Mouse (Mus musculus) B cell, adult 2 months (primary cell): Measurements from ENCODE around the gene Palld.

Source experiments
- DNase-seq, 2 experiments: peaks; one replicate each; pipeline ENCODE4 v3.0.0; 2022

Palld gene

DNA sequence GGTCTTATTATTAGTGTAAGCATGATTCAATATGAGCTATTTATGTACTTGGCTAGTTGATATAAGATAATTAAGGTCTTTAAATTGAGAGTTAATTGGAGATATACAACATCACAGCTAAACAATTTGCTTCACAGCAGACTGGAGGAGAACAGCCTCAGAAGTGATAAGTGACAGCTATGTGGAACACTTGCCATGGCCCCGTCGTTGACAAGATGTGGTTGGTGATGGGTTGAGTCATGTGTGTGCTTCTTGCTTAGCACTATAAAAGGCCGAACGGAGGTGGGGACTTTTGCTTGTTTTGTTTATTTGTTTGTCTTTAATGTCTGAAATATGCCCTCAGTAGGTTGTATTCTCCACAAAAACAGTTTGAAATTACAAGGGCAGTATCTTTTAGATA is 51.2 kb downstream of the Palld start:
- DNase-seq, result no peak

DNA sequence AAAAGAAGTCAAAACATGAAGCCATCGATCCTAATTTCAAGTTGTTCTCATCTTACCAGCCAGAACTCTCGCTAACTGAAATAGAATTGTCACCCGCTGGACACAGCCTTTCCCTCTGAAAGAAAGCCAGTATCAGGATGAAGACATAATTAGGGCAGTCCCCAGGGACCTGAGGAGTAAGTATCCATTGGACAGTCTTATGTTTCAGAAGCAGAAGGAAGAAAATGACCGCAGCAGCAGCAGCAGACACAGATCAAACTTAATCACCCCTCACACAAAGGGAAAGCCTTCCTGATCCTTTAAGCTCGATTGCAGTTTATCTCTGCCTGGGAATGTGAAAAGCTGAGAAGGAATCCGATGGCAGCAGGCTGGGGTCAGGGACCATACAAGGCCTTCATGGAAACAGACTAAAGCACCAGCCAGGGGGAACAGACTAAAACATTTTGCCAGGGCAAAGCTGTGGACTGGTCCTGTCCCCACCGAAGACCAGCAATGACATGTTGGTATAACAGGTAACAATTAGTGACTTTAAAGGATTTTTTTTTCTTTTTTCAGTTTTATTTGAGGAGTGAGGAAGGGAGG is 53.8 kb downstream of the Palld start:
- no peak for DNase-seq

DNA sequence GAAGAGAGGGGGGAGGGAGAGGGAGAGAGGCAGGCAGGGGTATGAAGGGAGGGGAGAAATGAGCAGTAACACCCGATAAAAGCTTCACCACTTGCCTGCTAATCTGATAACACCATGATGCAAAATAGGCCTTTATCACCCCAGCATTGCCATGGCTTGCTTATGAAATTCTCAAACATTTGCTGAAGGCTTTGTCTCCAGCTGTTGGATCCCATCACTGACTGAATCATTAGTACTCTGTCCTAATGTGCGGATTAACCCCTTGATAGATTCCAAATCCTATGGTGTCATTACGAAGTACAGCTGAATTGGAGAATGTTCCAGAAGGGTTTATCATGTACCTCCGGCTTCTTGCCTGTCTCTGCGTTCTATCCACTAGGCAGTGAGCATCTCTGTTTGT is 55.0 kb downstream of the Palld start:
- DNase-seq, result no peak

DNA sequence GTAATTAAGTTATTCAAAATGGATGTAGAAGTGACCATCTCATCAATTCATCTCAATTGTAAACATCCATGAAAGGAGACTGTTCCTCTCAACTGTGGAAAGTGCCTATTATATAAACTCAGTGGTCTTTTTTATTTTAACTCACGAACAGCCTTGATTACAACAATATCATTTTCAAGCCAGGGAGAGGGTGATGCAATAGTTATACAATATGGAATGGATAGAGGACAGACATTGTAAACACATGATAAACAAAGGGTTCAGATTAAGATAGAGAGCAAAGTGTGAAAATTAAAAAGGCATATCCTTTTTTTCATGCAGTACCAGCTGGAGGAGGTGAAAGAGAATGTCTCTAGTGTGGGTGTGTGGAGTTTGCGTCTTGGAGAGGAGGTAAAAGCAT is 57.5 kb downstream of the Palld start:
- DNase-seq, result no peak

DNA sequence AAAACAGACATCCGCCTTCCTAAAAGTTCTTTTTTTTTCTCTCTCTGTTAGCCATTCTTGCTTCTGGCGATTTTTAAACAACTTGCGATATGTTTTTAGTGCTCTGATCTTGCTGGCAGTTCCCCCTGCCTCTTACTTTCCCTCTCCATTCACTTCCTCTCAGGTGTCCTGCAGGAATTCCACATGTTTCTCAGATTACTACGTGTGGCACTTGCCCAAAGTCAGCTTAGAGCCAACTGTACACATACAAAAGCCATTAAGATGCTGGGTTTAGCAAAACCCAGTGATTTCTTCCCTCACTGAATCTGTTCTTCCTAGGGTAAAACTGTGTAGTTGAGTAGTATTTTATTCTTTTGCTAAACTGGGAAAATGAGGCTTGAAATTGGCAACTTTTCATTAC is 57.9 kb downstream of the Palld start:
- DNase-seq, result no peak

DNA sequence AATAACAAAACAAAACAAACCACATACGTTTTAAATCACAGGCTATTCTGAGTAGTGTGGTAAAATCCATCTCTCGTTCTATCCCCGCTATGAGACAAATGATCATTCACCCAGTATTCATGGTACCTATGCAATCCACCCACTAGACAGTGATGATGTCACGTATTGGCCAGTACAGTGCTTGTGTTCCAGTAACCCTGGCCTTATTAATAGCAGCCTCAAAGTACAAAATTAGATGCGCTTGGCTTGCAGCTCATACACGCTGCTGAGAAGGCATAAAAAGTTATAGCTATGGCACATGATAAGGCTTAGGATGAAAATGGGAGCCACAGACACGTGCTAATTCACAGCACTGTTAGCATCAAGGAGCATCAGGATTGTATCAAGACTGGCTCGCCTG is 58.7 kb downstream of the Palld start:
- DNase-seq, result no peak

DNA sequence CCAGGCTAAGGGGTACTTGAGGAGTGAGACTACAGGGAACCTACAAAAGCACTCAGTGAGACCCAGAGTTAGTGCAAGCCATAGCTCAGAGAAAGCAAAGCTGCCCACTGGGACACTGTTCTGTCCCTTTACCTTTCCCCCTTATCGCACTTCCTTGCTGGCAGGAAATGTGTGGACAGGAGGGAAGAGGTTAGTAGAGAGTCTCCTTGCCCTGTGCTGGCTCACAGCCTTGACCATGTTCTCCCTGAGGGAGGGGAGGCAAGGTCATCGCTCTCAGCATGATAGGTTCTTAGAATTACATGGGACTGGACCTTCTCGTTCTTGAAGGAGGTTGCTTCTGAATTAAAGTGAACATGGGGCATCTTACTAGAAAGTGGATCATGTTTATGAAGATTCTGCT is 69.3 kb downstream of the Palld start:
- no peak for DNase-seq

DNA sequence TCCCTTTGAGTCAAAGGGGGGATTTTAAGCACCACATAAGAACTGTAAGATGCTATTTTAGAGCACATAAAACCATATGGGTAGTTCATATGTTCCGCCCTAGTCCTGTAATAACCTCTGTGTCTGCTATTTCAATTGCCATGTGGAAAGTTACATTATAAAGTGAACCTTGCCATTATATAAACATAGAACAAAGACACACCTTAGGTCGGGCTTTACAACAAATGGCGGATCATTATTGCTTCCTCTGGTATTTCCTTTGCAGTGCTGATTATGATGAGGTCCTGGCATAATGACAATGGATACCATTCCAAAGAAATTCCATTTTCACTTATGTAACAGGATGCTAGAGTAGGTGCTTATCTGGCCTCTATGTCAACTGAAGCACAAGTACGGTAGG is 70.5 kb downstream of the Palld start:
- DNase-seq, result no peak

DNA sequence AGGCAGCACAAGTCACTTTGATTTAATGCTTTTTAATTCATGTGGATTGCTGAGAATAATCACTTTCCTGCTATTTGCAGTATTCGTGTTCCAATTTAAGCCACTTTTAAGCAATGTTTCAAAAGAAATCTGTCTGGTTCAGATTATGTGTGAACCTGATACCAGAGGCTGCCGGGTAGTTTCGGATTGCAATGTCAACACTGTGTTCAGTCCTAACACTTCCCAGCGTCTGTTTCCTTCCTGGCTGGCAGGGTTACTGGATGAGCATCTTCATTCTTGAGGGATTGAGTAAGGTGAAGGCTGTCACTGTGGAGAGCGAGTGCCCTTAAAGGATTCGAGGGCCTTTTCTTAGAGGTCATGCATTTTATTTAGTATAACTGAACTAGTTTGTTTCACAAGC is 71.7 kb downstream of the Palld start:
- DNase-seq, result no peak

DNA sequence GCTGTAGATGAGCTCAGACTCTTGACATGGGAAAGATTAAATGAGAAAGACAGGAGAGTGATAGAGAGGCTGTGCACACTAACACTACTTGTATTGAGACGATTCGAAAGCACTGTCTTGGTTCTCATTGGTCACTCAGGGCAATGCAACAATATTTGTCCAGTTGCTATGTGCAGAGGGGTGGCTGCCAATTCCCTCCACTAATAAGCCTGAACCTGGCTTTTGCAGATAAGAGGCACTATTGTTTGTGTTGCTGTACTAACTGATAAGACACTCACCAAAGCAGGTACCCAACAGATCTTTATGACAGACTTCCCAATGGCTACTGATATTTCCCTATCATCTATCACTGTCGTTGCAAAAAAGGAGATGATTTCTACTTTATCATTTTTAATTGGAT is 77.9 kb downstream of the Palld start:
- no peak for DNase-seq

DNA sequence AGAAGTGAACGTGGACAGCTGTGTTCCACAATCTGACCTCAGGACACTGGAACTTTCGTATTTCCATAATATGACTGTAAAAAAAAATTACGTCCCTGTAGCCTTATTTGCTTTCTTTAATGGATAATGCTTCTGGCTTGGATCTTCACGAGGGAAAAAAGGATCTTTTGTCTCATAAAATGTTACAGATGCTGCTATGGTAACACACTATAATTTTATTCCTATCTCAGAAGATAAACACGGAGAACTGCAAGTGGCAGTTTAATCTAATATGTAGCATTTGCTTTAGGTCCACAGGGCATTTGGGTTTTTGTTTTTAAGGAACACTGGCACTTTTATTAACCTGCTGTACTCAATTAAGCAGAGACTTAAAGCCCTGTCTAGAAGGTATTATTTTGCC is 79.3 kb downstream of the Palld start:
- DNase-seq, result no peak

DNA sequence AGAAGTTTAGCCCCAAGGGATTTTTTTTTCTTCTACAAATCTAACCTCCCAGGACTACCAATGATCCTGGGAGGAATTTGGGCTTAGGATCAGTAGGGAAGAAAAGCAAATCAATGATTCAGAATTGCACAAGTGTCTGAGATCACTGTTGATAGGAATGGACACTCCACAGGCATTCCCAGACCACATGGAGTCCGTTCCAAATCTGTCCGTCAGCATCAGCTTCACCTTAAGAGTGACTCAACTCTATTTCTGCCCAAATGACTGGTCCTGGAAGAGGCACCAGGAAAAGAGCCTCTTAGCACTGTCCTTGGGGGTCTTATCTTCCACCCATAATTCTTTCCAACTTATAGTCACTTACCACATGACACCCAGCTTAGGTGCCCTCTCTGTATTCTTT is 98.7 kb downstream of the Palld start:
- DNase-seq, result no peak

DNA sequence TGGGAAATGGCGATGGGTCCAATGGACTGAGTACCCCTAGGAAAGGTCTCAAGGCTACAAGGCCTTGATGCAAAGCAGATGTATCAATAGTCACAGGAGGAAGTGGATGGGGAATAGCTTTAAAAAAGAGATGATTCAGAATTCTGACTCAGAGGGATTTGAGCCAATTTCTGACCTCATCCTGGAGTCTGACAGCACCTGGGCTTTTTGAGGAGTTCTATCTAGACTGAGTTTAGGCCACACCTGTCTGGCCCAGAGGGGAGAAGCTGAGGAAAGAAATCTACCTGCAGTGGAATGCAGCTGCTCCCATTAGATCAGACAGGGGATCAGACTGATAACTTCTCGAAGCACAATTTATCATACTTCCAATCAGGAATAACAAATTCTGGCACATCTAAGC is 99.7 kb downstream of the Palld start:
- DNase-seq, result no peak

DNA sequence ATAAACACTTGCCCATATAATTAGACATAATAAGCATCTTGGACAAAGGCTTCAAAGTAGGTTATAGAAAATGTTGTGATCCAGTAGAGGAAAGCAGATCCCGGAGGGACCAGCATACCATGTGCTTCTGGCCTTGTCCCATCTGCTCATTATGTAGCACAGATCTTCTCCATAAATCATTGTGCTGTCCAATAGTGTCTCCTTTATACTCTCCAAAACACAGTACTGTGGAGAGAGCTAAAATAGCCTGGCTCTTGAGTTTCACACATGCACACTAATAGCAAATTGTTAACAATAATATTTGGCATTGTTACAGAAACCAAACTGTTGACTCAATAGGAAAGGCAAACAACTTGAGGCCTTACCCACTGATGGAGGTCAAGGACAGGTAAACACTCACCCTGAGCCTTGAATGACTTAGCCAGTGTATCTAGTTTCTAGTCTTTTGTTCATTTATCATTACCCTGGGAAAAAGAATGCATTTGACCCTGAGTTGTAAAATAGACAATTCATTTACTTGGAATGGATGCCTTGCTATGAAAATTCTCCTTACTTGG is 105.0 kb downstream of the Palld start:
- DNase-seq, result no peak

DNA sequence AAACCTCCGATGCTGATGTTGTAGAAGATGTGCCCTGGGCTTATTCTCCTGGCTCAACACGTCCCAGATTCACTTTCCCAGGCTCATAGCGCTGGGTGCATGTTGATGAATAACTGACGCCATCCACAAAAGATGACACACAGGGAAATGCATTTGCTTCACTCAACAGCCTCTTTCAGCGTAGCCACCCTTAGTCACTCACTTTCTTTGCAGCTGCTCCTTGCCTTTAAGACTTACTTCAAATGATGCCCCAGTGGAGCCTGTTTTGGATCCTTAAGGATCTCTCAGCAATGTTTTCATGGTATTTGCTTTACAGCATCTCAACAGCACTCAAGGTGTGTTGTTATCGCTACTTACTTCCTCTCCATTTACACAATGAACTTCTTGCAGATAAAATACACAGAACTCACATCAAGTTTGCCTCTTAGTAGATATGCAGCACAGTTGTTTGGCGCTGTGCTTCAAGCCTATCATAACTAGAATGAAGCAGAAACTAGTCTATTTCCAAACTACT is 105.9 kb downstream of the Palld start:
- no peak for DNase-seq

DNA sequence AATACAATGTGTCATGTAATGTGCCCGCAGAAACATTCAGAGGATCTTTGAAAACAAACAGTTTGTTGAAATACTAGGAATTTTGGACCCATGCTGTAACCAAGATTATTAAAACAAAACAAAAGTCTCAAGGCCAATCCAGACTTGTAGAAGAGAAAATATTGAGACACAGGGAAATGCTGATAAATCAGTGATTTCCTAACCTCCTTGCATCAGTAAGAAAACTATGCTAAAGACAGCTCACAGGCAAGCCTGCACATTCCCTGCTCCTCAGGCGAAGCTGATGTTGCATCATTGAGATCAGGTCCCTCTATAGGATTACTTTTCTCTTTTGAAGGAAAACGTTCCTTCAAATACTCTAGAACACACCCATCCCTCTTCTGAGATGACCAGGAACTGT is 112.5 kb downstream of the Palld start:
- no peak for DNase-seq

DNA sequence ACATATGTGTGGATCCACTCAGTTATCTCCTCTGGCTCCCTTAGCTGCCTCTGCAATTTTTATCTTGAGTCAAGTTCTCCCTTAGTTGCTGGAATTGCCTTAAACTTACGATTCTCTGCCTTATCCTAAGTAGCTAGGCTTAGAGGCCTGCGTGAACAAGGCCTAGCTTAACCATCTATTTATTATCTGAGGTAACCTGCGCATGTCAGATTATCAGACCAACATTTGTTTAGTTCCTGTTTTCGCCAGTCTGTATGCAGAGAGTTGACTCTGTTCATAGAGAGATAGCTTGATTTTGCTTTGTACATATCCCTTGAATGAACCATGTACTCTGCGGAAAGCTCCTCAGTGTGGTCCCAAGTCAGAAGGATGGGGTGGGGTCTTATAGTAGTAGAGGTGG is 113.2 kb downstream of the Palld start:
- no peak for DNase-seq

DNA sequence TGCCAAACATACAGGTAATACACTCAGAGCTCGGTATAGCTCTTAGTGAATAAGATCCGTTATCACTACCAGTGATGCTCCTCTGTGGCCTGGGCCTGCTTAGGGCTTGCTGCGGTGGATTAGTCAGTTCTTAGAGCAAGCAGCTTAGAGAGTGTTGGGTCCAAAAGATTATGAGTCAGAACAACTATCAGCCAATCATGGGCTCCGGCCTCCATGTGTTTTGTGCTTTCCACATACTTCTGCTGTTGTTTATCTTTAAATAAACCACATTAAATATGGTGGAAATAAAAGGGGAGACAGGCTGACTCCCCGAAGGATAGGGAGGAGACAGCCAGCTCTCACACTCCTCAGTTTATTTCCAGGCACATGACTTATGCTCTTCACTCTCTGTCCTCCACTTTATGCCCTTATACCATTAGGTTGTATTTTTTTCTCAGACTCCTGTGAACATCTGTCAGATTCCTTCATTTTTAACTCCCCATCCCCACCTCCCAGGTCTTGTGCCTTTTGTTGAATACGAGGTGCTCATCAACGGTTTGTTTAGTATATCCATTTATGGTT is 119.5 kb downstream of the Palld start:
- no peak for DNase-seq

DNA sequence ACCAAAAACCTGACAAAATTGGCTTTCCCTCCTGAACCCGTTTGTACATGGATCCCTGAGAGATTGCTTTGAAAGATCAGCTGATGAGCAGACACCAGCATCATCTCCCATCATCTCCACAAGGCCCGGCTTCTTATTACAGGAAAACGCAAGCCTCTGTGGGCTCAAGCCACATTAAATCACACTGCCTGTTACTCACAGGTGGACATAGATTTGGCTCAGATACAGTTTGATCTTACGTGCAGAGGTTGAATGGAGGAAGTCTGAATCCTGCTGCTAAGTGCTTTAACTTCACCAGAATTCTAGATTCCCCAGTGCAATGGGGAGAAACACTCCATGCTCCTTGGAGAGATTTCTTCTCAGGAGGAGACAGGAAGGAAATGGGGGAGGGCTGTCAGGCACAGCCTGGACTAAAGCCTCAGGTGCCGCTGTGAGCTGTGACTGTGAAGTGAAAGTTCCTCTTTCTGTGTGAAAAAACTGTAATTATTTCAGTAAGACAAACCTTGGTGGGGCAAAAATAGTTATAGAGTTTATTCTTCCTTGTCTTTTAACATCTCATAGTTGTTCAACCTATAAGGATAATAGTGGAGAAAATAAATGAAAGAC is 121.7 kb downstream of the Palld start:
- no peak for DNase-seq

DNA sequence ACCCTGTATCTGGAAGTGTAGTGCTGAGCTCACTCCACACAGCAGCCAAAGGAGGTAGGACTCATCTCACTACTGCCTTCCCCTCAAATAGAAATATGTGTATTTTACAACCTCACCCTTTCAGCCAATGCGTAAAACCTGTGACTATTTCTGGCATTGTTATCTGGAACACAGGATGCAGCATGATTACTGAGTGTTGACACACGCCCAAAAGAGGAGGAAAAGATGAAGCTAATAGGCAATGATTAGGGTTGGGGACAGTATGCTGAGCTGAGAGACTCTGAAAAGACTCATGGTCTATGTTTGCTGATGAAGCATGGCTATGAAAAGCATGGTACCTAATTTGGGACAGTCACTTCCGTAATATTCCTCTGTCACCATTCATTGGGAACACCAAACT is 124.3 kb downstream of the Palld start:
- no peak for DNase-seq

DNA sequence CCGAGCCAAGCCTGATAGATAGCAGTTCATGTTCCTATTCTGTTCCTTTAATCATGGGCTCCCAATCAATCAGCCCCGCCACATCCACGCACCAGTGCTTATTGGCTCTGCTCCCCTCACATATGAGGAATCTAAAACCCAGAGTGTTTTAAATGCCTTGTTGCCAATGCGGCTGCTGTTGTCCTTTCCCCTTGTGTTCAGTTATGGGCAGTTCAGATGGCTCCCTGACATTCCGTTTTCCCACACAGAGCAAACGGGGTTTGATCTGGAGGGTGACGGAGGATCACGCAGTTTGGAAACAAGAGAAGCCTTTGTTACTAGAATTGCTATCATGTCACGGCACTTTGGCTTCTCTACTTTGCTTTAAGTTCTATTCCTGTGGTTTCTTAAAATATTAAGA is 125.9 kb downstream of the Palld start:
- DNase-seq, result no peak

DNA sequence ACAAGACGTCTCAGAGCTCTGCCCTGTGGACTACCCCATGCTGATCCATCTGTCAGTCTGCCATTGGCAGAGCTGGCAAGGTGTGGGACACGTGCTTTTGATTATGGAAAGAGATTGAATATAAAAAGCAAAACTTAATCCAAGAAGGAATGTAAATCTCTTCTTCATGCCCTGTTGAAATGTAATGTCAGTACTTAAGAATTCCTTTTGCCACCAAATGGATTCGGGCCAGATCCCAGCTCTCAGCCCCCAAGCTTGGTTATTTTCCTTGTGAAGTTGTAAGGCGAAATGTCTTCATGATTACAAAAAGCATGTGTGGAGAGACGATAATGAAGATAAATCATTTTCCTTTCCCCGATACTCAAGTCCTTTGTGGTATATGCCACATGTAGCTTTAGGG is 126.6 kb downstream of the Palld start:
- DNase-seq, result no peak

DNA sequence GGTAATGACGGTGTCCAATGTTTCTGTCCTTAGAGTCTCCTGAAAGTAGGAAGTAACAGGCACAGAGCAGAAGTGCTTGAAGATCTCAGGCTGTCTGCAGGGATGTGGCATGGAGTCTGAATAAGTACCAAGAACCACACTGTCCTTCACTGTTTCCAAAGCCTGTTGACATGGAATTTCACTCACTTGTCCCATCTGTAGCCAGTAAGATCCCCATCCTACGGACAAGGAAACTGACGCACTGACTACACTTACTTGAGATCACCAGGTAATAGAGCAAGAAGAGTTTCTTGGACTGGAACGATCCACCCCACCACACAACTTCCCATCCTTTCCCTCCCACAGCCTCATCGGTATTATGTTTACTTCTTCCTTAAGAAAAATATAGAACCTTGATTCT is 128.3 kb downstream of the Palld start:
- no peak for DNase-seq

DNA sequence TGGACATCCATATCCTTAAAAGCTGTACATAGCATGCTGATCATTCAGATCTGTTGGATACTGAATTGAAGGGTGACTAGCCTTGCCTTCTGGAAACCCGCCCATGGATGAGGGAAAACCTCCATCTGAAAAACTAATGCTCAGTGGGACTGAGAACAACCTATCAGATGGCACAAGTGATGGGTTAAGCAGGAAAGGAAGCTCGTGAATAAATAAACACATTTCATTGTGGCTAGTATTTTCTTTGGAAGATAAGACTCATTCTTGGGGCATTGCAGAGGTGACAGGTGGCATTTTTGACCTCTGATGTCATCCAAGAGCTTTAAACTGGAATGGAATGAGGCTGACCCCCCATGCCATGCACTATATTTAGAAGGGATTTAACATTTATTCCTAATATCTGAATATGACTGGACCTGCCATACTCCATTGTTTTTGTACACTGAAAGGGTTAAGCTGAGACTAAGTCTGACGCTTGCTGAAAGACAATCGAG is 128.8 kb downstream of the Palld start:
- DNase-seq, result no peak

DNA sequence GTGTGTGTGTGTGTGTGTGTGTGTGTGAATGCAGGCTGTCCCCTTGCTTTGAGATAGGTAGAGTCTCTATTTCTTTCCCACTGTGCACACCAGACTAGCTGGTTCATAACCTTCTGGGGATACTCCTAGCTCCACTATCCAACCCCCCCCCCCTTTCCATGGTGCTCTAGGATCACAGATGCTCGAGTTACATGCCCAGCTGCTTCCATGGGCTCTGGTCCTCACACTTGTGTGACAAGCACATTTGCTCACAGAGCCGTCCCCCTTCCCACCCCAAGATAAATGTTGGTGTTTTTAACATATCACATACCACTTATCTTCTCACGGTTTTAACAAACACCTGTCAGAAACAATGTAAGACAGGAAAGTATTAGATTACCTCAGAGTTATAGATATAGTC is 131.2 kb downstream of the Palld start:
- no peak for DNase-seq
